Mouse (Mus musculus) kidney, adult 2 months (tissue): Measurements from ENCODE around the gene Btf3.

Source experiments
- CTCF ChIP-seq: fragments of 200-500 bp; conservative IDR thresholded peaks from 2 replicates; pipeline ENCODE4 v1.5.1; 2011; ENCODE audit warnings: low read depth, mild to moderate bottlenecking, control low read depth, low read length, moderate library complexity, mixed read lengths; ENCODE audit not compliant: insufficient read depth, insufficient read length
- POLR2A ChIP-seq: fragments of 200-500 bp; IDR thresholded peaks from one replicate; pipeline ENCODE4 v1.6.1; 2011; ENCODE audit warnings: low read depth, low read length, control low read depth

GRCm38 (mm10) chr13:98316140-98316479 is 696 bp downstream of the Btf3 start:
- TF ChIP-seq CTCF, result no peak
- TF ChIP-seq POLR2A, result no peak
